Mouse (Mus musculus): Measurements from ENCODE around the gene Gpatch4. TPM values are rescaled to one million over a fixed set of nuclear protein-coding genes. Genes with fewer than 3 reads are reported as not detected.

The Gpatch4 gene
- total RNA-seq, 1 experiment from 2014 or later: 3.8 TPM

GRCm38 (mm10) chr3:88027434-88028186 lies 15.3 kb upstream of the Gpatch4 start, which contains the start of gene Hapln2:
Gene Hapln2, minus strand, starts transcription at chr3:88027583.
- no peak for ATAC-seq (replicated peaks; ENCODE audit: insufficient number of reproducible peaks, low FRiP score, low TSS enrichment, poor library complexity, severe bottlenecking)

GRCm38 (mm10) chr3:88030608-88031395 lies 12.1 kb upstream of the Gpatch4 start:
- no peak for ATAC-seq (replicated peaks; ENCODE audit: insufficient number of reproducible peaks, low FRiP score, low TSS enrichment, poor library complexity, severe bottlenecking)

GRCm38 (mm10) chr3:88033506-88033905 lies 9.4 kb upstream of the Gpatch4 start:
- no peak for ATAC-seq (replicated peaks; ENCODE audit: insufficient number of reproducible peaks, low FRiP score, low TSS enrichment, poor library complexity, severe bottlenecking)

- peak; percentile 69 for ATAC-seq (replicated peaks; ENCODE audit: insufficient number of reproducible peaks, low FRiP score, low TSS enrichment, poor library complexity, severe bottlenecking)
Observed at GRCm38 (mm10) chr3:88035561-88036293, 7.2 kb upstream of the Gpatch4 start.

GRCm38 (mm10) chr3:88049532-88049931 lies 6.6 kb downstream of the Gpatch4 start:
- no peak for ATAC-seq (replicated peaks; ENCODE audit: insufficient number of reproducible peaks, low FRiP score, low TSS enrichment, poor library complexity, severe bottlenecking)

GRCm38 (mm10) chr3:88057030-88057429 lies 14.1 kb downstream of the Gpatch4 start:
- no peak for ATAC-seq (replicated peaks; ENCODE audit: insufficient number of reproducible peaks, low FRiP score, low TSS enrichment, poor library complexity, severe bottlenecking)

GRCm38 (mm10) chr3:88057902-88058696 lies 15.2 kb downstream of the Gpatch4 start, which contains the start of gene Naxe:
Gene Naxe, minus strand, starts transcription at chr3:88058495.
- ATAC-seq (replicated peaks; ENCODE audit: insufficient number of reproducible peaks, low FRiP score, low TSS enrichment, poor library complexity, severe bottlenecking): peak; percentile 66

GRCm38 (mm10) chr3:88068386-88068785 lies 25.5 kb downstream of the Gpatch4 start:
- no peak for ATAC-seq (replicated peaks; ENCODE audit: insufficient number of reproducible peaks, low FRiP score, low TSS enrichment, poor library complexity, severe bottlenecking)

- ATAC-seq (replicated peaks; ENCODE audit: insufficient number of reproducible peaks, low FRiP score, low TSS enrichment, poor library complexity, severe bottlenecking): peak; percentile 88
Observed at GRCm38 (mm10) chr3:88071783-88072182, 28.9 kb downstream of the Gpatch4 start.

- no peak for ATAC-seq (replicated peaks; ENCODE audit: insufficient number of reproducible peaks, low FRiP score, low TSS enrichment, poor library complexity, severe bottlenecking)
Observed at GRCm38 (mm10) chr3:88073631-88074030, 30.7 kb downstream of the Gpatch4 start.

- no peak for ATAC-seq (replicated peaks; ENCODE audit: insufficient number of reproducible peaks, low FRiP score, low TSS enrichment, poor library complexity, severe bottlenecking)
Observed at GRCm38 (mm10) chr3:88074351-88074750, 31.4 kb downstream of the Gpatch4 start.

GRCm38 (mm10) chr3:88074766-88075165 lies 31.9 kb downstream of the Gpatch4 start:
- ATAC-seq (replicated peaks; ENCODE audit: insufficient number of reproducible peaks, low FRiP score, low TSS enrichment, poor library complexity, severe bottlenecking): no peak

- ATAC-seq (replicated peaks; ENCODE audit: insufficient number of reproducible peaks, low FRiP score, low TSS enrichment, poor library complexity, severe bottlenecking): no peak
Observed at GRCm38 (mm10) chr3:88077441-88077840, 34.5 kb downstream of the Gpatch4 start.

- no peak for ATAC-seq (replicated peaks; ENCODE audit: insufficient number of reproducible peaks, low FRiP score, low TSS enrichment, poor library complexity, severe bottlenecking)
Observed at GRCm38 (mm10) chr3:88078204-88078603, 35.3 kb downstream of the Gpatch4 start, which contains the start of gene Ttc24. Gene Ttc24, minus strand, starts transcription at chr3:88078304.

- ATAC-seq (replicated peaks; ENCODE audit: insufficient number of reproducible peaks, low FRiP score, low TSS enrichment, poor library complexity, severe bottlenecking): peak; percentile 96
Observed at GRCm38 (mm10) chr3:88081345-88082223, 38.7 kb downstream of the Gpatch4 start, which contains the start of gene Iqgap3. Gene Iqgap3, plus strand, starts transcription at chr3:88081971.

GRCm38 (mm10) chr3:88082224-88082618 lies 39.3 kb downstream of the Gpatch4 start:
- no peak for ATAC-seq (replicated peaks; ENCODE audit: insufficient number of reproducible peaks, low FRiP score, low TSS enrichment, poor library complexity, severe bottlenecking)

GRCm38 (mm10) chr3:88082663-88083062 lies 39.8 kb downstream of the Gpatch4 start:
- no peak for ATAC-seq (replicated peaks; ENCODE audit: insufficient number of reproducible peaks, low FRiP score, low TSS enrichment, poor library complexity, severe bottlenecking)
